Mouse (Mus musculus) skeletal muscle tissue, adult 2 months (tissue): ENCODE results near the gene Nkx2-9.

Source experiments
- DNase-seq: peaks from one replicate; pipeline ENCODE4 v3.0.0-alpha.2; 2012; ENCODE audit warnings: low read depth, low spot score

Nkx2-9 gene

GRCm38 (mm10) chr12:56612761-56613437 is at the start of gene Nkx2-9:
TSS of gene Nkx2-9 (minus strand) at chr12:56613284.
- no peak for DNase-seq

- no peak for DNase-seq
These were observed 24.1 kb upstream of the Nkx2-9 start for GRCm38 (mm10) chr12:56637181-56637566.

- no peak for DNase-seq
These were observed 23.6 kb upstream of the Nkx2-9 start for GRCm38 (mm10) chr12:56636534-56637180.

GRCm38 (mm10) chr12:56616088-56616487 is 3.0 kb upstream of the Nkx2-9 start:
- DNase-seq, result no peak

- no peak for DNase-seq
These were observed 2.3 kb upstream of the Nkx2-9 start for GRCm38 (mm10) chr12:56615391-56615790.

- DNase-seq, result no peak
These were observed 1.4 kb upstream of the Nkx2-9 start for GRCm38 (mm10) chr12:56614513-56614912.

- no peak for DNase-seq
These were observed 929 bp upstream of the Nkx2-9 start for GRCm38 (mm10) chr12:56613916-56614510.

- no peak for DNase-seq
These were observed 350 bp upstream of the Nkx2-9 start for GRCm38 (mm10) chr12:56613438-56613830.

- DNase-seq, result no peak
These were observed 742 bp downstream of the Nkx2-9 start for GRCm38 (mm10) chr12:56612349-56612735.

GRCm38 (mm10) chr12:56611504-56612348 is 1.4 kb downstream of the Nkx2-9 start:
- DNase-seq, result no peak

- no peak for DNase-seq
These were observed 2.2 kb downstream of the Nkx2-9 start for GRCm38 (mm10) chr12:56610851-56611250.

- no peak for DNase-seq
These were observed 21.4 kb downstream of the Nkx2-9 start for GRCm38 (mm10) chr12:56591722-56592121.

- DNase-seq, result no peak
These were observed 25.3 kb downstream of the Nkx2-9 start for GRCm38 (mm10) chr12:56587830-56588229.
